Mouse (Mus musculus) G1E (cell line): ENCODE results near the gene Tns1. TPM values are rescaled to one million over a fixed set of nuclear protein-coding genes. Genes with fewer than 3 reads are reported as not detected.

Source experiments
- ATAC-seq: 2 replicates; pipeline ENCODE4 v1.8.0; 2016; ENCODE audit warnings: mild to moderate bottlenecking; ENCODE audit not compliant: insufficient number of reproducible peaks, poor library complexity, low FRiP score, severe bottlenecking; ENCODE audit errors: extremely low read depth
- DNase-seq: peaks from one replicate; pipeline ENCODE4 v3.0.0; 2012; ENCODE audit warnings: low spot score
- H3K27me3 ChIP-seq: 2 replicates; pipeline ENCODE4 v1.6.1; 2012; ENCODE audit warnings: mild to moderate bottlenecking, low read length, inconsistent platforms; ENCODE audit not compliant: insufficient read depth
- H3K36me3 ChIP-seq: replicated peaks from 2 replicates; pipeline ENCODE3; 2012; ENCODE audit warnings: mild to moderate bottlenecking, inconsistent platforms
- H3K4me1 ChIP-seq: 2 replicates; pipeline ENCODE4 v1.6.1; 2012; ENCODE audit warnings: low read depth, low read length, inconsistent platforms, mixed read lengths; ENCODE audit not compliant: insufficient read depth
- H3K4me3 ChIP-seq: 2 replicates; pipeline ENCODE4 v1.5.1; 2012; ENCODE audit warnings: low read depth, mild to moderate bottlenecking, inconsistent platforms, low read length, moderate library complexity, mixed read lengths
- H3K9me3 ChIP-seq: replicated peaks from 2 replicates; pipeline ENCODE4 v1.6.1; 2012; ENCODE audit warnings: inconsistent platforms
- CTCF ChIP-seq: IDR thresholded peaks from 2 replicates; pipeline ENCODE4 v1.5.1; 2012; ENCODE audit warnings: low read depth, low read length, inconsistent platforms, mixed read lengths
- GATA1 ChIP-seq: IDR thresholded peaks from 2 replicates; pipeline ENCODE4 v1.6.1; 2012; ENCODE audit warnings: borderline replicate concordance, low read length, inconsistent platforms, mixed read lengths
- GATA2 ChIP-seq: IDR thresholded peaks from 2 replicates; pipeline ENCODE4 v1.6.1; 2012; ENCODE audit warnings: low read depth, low read length, inconsistent platforms, borderline replicate concordance
- POLR2AphosphoS5 ChIP-seq: IDR thresholded peaks from 2 replicates; pipeline ENCODE4 v1.6.1; 2012; ENCODE audit warnings: low read depth, low read length, inconsistent platforms; ENCODE audit not compliant: insufficient replicate concordance
- TAL1 ChIP-seq: conservative IDR thresholded peaks from 2 replicates; pipeline ENCODE4 v1.6.1; 2012; ENCODE audit warnings: low read depth, low read length, inconsistent platforms, mixed read lengths
- polyA plus RNA-seq: library from polyadenylated mRNA; stranded (reverse); fragments of >175 nt; gene quantifications from 2 replicates; pipeline ENCODE4 v1.2.3, GENCODE M21; 2012
- total RNA-seq, 2 experiments: library from RNA; stranded (forward) in 1 of 2; stranded (reverse) in 1 of 2; fragments of 200-1000 nt in 1 of 2; fragments of >200 nt in 1 of 2; fragmentation: Nextera tagmentation in 1 of 2; gene quantifications; 2 replicates each; pipeline ENCODE4 v1.2.3; 2014 to 2017

The Tns1 gene
- total and polyA plus RNA-seq, 3 experiments = 0.55 to 27.2 (median 1.7) TPM

DNA sequence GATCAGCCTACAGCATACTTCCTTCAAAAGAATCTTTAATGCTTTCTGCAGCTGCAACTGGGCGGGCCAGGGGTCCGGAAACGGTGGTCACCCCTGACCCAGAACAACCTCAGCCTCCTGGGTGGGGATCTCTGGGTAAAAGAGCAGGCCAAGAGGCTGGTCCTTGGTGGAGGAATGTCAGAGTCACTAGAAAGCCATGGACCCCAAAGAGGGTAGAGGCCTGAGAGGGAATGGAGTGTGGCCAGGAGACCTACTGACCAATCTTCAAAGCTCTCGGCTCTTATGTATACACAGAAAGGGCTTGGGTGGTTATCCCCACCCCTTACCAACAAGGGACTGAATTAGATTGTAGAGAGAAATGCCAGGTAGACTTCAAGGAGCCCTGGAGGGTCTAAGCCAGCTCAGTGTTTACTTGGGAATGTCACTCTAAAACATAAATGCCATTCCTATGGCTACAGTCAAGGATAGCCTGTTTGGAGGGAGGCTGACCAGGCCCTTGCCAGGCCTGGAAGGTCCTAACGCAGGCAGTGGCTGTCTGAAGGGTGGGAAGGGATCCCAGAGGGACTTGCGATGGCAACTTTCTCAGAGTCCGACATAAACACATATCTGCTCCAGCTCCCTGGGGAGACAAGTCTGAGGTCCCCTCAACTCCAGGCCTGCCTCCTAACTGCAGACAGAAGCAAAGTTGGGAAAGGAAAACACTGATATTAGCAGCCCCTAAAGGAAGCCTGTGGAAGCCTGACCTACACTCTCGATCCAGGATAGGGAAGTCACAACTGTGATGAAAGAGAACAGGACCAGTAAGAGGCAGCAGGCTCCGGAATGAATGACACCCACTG, 92.3 kb downstream of the Tns1 start:
- no peaks in the 10 kb centered on the region for H3K36me3 ChIP-seq
- peaks cover 22% of the 10 kb centered on the region; the same call in 1 of the 2 replicates for H3K27me3 ChIP-seq
- DNase-seq (no peak), ATAC-seq (no peak)
- TF ChIP-seq GATA1 (no peak), TAL1 (no peak), CTCF (no peak), GATA2 (no peak), POLR2AphosphoS5 (no peak)
- no peaks in the 10 kb centered on the region for H3K4me1 ChIP-seq
- no peaks in the 10 kb centered on the region for H3K9me3 ChIP-seq
- H3K4me3 ChIP-seq = no peak overlapping the region

DNA sequence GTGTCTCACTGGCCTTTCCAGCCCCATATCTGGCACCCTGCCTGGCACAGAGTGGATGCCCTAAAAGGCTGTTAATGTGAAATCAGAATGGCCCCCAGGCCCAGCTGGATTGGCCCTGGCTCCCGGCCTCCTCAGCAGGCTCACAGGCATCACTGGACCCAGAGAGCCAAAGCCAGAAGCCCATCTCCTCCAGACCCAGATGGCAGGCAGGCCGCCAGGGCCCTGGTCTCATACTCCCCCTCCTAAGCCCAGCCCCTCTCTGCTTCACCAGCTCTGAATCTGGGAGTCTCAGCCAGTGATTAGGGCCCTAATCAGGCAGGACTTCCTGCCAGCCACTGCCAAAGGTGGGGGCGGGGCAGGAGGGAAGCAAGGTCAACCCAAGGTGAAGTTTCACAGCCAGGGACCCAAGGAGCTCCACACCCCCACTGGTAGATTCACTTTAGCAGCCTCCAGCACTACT, 93.3 kb downstream of the Tns1 start:
- H3K36me3 ChIP-seq = no peaks in the 10 kb centered on the region
- no peak overlapping the region for H3K4me3 ChIP-seq
- H3K27me3 ChIP-seq = peaks cover 16% of the 10 kb centered on the region; the same call in 1 of the 2 replicates
- DNase-seq = no peak
- no peak for TF ChIP-seq GATA1
- TF ChIP-seq CTCF = no peak
- no peak for TF ChIP-seq TAL1
- TF ChIP-seq POLR2AphosphoS5 = no peak
- no peak for TF ChIP-seq GATA2
- no peaks in the 10 kb centered on the region for H3K4me1 ChIP-seq
- ATAC-seq = no peak
- no peaks in the 10 kb centered on the region for H3K9me3 ChIP-seq

DNA sequence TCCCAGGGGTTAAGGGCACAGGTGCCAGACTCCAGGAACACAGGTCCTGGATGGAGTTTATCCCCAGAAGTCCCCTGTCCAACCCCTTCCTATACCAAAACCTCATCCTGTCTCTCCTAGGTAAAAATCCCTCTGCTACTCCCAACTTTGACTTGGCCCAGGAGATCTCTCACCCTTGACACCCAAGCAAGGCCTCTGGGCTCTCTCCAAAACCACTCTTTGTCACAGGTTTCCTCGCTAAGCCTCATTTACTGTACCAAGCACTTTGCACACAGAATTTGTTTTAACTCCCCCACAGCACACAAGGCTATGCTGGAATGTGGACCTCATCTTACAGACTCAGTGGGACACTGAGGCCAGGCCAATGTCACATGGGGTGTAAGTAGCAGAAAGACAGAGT, 94.0 kb downstream of the Tns1 start:
- Histone ChIP-seq H3K27me3 (peaks cover 18% of the 10 kb centered on the region; the same call in 1 of the 2 replicates), H3K9me3 (no peaks in the 10 kb centered on the region), H3K4me3 (no peak overlapping the region), H3K4me1 (no peaks in the 10 kb centered on the region), H3K36me3 (no peaks in the 10 kb centered on the region)
- TF ChIP-seq TAL1 = no peak
- TF ChIP-seq CTCF = no peak
- no peak for TF ChIP-seq GATA1
- TF ChIP-seq GATA2 = no peak
- TF ChIP-seq POLR2AphosphoS5 = no peak
- no peak for ATAC-seq
- no peak for DNase-seq

DNA sequence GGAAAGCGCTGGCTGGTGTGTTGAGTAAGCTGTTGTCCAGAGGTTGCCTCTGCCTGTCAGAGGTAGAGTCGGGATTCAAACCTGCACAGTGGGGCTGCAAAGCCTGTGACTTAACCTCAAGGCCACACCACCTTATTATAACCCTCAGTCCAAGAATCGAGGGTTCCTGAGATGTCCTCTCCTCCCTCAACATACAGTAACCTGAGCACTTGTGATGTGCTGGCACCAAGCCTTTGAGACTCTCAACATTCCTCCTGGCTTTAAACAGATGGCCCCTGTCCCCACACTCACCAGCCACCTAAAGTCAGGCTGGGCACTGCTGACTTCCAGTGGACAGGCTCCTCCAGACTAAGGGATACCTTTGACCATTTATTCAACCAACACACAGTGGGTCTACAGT, 94.6 kb downstream of the Tns1 start:
- Histone ChIP-seq H3K27me3 (peaks cover 16% of the 10 kb centered on the region; the same call in 1 of the 2 replicates), H3K9me3 (no peaks in the 10 kb centered on the region), H3K4me1 (no peaks in the 10 kb centered on the region), H3K4me3 (no peak overlapping the region), H3K36me3 (no peaks in the 10 kb centered on the region)
- TF ChIP-seq GATA1 = no peak
- no peak for TF ChIP-seq TAL1
- no peak for TF ChIP-seq CTCF
- TF ChIP-seq POLR2AphosphoS5 = no peak
- TF ChIP-seq GATA2 = no peak
- DNase-seq = no peak
- no peak for ATAC-seq

DNA sequence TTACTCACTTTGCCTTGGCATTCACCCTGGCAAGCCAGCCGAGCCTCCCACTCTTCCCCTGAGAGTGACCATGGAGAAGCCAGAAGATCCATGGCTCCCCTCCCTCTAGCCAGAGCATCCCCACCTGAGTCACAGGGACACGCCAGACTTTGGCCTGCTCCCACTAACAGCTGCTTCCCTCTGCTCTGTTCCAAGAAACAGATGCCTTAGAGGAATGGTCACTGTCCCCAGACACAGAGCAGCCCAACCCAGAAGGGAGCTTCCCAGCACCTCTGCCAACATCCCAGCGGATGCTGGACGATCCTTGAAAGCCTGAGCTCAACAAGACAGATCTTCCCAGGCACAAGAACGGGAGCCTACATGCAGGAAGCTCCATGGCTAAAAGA, 95.4 kb downstream of the Tns1 start:
- no peak for ATAC-seq

DNA sequence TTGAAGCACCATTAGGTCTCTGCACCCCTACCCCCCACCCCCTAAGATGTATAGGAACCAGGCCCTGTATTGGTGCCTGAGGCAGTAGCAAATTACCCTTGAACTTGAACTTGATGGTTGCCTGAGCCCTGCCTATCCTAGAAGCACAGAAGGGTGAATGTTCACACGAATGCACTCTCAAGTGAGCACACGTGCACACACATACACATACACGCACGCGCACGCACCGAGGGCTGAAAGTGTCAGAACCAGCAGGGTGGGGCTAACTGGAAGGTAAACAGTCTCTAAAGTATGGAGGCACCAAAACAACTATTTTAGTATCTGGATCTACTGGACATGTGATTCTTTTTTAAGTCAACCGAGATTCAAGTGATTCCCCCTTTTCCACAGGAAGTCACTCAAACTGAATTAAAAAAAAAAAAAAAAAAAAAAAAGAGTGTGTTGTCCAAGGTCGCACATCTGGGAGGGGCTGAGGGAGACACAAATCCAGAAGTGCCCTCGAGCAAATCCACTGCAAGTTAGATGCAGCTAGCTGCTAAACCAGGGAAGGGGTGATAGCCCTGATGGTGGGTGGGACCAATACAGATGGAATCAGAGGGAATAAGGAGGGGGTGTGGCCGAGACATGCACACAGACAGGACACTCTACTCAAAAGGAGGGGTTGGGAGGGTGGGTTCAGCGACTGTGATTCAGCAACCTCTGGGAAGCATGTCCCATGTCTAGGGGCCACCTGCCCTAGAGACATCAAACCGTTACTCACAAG, 96.0 kb downstream of the Tns1 start:
- DNase-seq = no peak
- no peaks in the 10 kb centered on the region for H3K36me3 ChIP-seq
- H3K27me3 ChIP-seq = peaks cover 13% of the 10 kb centered on the region; the same call in 1 of the 2 replicates
- TF ChIP-seq TAL1 = no peak
- TF ChIP-seq CTCF = no peak
- TF ChIP-seq GATA1 = no peak
- no peak overlapping the region for H3K4me3 ChIP-seq
- no peak for ATAC-seq
- no peaks in the 10 kb centered on the region for H3K4me1 ChIP-seq
- no peaks in the 10 kb centered on the region for H3K9me3 ChIP-seq

More for the DNA sequence above, 95.4 kb downstream of the Tns1 start:
- peaks cover 15% of the 10 kb centered on the region; the same call in 1 of the 2 replicates for H3K27me3 ChIP-seq
- no peaks in the 10 kb centered on the region for H3K9me3 ChIP-seq
- no peak for DNase-seq
- no peak overlapping the region for H3K4me3 ChIP-seq
- no peaks in the 10 kb centered on the region for H3K4me1 ChIP-seq
- no peaks in the 10 kb centered on the region for H3K36me3 ChIP-seq
- TF ChIP-seq POLR2AphosphoS5 (no peak), GATA1 (no peak), GATA2 (no peak), CTCF (no peak), TAL1 (no peak)
